Mouse (Mus musculus) myocyte (in vitro differentiated cells): ENCODE measurements around the gene Il11ra2.
"Not testable (repeated sequence)": the region's sequence is repeated elsewhere in the genome, so short reads cannot be mapped to it uniquely, and the experiment has no call there.

Experiments used
- CEBPB ChIP-seq: IDR thresholded peaks from 2 replicates; pipeline ENCODE4 v1.6.1; 2011; ENCODE audit warnings: mild to moderate bottlenecking, moderate library complexity; ENCODE audit not compliant: poor library complexity, insufficient read depth, severe bottlenecking
- E2F4 ChIP-seq: IDR thresholded peaks from one replicate; pipeline ENCODE4 v1.6.1; 2011; ENCODE audit warnings: mild to moderate bottlenecking, control low read depth, moderate library complexity; ENCODE audit not compliant: insufficient read depth
- MAX ChIP-seq: IDR thresholded peaks from one replicate; pipeline ENCODE4 v1.6.1; 2011; ENCODE audit warnings: low read depth, mild to moderate bottlenecking, control low read depth
- MYOG ChIP-seq, 3 experiments: IDR thresholded peaks; one replicate each; pipeline ENCODE4 v1.6.1; 2011; ENCODE audit warnings: control low read depth in 2 of 3, low read depth in 2 of 3, mild to moderate bottlenecking in 2 of 3; ENCODE audit not compliant: insufficient read length in 2 of 3, control insufficient read depth in 1 of 3, insufficient read depth in 1 of 3
- POLR2A ChIP-seq: IDR thresholded peaks from one replicate; pipeline ENCODE4 v1.6.1; 2011; ENCODE audit warnings: low read depth, mild to moderate bottlenecking, control low read depth, moderate library complexity; ENCODE audit not compliant: insufficient read length
- POLR2AphosphoS2 ChIP-seq: IDR thresholded peaks from one replicate; pipeline ENCODE4 v1.6.1; 2011; ENCODE audit warnings: low read depth, control low read depth; ENCODE audit not compliant: insufficient read length
- SRF ChIP-seq: IDR thresholded peaks from one replicate; pipeline ENCODE4 v1.6.1; 2011; ENCODE audit warnings: low read depth; ENCODE audit not compliant: control insufficient read depth, insufficient read length
- TCF12 ChIP-seq: IDR thresholded peaks from one replicate; pipeline ENCODE4 v1.6.1; 2011; ENCODE audit warnings: mild to moderate bottlenecking, control low read depth; ENCODE audit not compliant: poor library complexity, insufficient read depth, severe bottlenecking
- TCF3 ChIP-seq: IDR thresholded peaks from one replicate; pipeline ENCODE4 v1.6.1; 2011; ENCODE audit warnings: low read depth, control low read depth; ENCODE audit not compliant: insufficient read length
- USF1 ChIP-seq: IDR thresholded peaks from one replicate; pipeline ENCODE4 v1.6.1; 2011; ENCODE audit warnings: low read depth, mild to moderate bottlenecking, control low read depth, moderate library complexity

- TF ChIP-seq POLR2A; SRF; POLR2AphosphoS2; MAX; USF1; TCF12; MYOG (IDR thresholded peaks at IDR 0.05; ENCODE audit: control insufficient read depth in 1 of 3, insufficient read depth in 1 of 3, insufficient read length in 2 of 3, low read depth in 2 of 3); TCF3; CEBPB; E2F4: not testable (repeated sequence)
These were observed 19.9 kb upstream of the Il11ra2 start for GRCm38 (mm10) chr4:42681473-42682182.
